Mouse (Mus musculus): ENCODE data around the gene Gna14.

- TF ChIP-seq CTCF (IDR thresholded peaks at IDR 0.05; ENCODE audit: insufficient read depth, low read depth, low read length) (no peak), POLR2A (IDR thresholded peaks at IDR 0.05; ENCODE audit: insufficient read depth, low read depth, low read length) (no peak)
Observed at GRCm38 (mm10) chr19:16411302-16411701, 24.3 kb upstream of the Gna14 start.

All from olfactory bulb, adult 2 months (tissue).